Mouse (Mus musculus) frontal cortex, postnatal 25 days (tissue): Measurements from ENCODE around the gene Cobl.

Experiments used
- DNase-seq, 2 experiments: peaks; one replicate each; pipeline ENCODE4 v3.0.0; 2022; ENCODE audit warnings: low spot score in 2 of 2

Gene Cobl

DNA sequence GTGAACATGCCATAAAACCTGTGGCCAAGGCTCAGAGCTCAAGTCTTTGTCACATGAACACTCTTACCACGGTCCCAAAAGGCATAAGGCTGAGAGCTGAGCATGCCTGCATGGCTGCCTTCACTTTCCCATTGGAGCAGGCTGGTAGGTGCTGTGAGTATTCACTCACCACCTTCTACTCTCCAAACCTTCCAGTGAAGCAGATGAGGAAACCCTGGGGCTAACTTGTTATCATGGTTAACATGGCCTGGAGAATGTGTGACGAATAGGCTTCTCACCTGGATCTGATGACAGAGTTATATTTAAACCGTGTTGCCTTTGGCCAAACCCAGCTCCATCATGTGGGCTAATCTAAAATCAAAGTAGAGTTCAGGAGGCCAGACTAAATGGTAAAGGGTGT, 237.4 kb downstream of the Cobl start:
- DNase-seq = no peak

DNA sequence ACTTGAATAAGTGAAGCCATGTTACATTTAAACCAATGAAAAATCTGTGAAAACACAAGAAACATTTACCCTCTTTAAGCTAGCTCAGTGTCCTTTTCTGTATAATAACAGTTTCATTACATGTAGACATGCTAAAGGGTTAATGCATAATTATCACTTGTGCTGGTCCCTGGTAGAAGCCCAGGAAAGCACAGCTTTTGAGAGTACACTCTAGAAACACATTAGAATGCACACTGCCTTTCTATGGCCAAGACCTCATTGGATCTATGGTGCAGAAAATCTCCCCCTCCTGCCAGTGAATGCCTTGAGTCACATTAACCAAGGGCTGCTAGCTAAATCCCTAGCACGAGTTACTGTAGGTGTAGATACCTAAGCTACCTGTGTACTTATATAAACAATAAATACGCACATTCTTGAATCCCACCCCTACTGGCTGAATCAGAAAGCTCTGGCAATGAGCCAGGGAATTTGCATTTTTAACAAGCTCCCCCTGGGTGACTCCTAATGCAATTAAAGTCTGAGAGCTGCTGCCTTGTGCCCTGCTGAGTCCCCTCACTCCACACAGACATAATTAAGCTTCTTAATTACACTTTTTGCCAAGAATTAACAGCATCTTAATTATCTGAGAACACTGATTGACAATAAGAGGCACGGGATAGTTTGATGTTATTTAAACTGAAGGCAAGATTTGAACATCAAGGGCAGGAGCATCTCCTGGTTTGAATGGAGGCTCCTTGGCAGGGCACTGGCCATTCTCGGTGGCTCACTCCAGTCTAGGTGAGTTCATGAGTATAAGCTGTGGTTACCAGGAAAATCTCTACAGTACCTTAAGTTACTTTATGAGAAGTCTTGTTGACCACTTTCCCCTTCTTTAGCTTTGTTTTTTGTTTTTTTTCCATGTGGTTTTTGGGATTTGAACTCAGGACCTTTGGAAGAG, 244.9 kb downstream of the Cobl start:
- no peak for DNase-seq

DNA sequence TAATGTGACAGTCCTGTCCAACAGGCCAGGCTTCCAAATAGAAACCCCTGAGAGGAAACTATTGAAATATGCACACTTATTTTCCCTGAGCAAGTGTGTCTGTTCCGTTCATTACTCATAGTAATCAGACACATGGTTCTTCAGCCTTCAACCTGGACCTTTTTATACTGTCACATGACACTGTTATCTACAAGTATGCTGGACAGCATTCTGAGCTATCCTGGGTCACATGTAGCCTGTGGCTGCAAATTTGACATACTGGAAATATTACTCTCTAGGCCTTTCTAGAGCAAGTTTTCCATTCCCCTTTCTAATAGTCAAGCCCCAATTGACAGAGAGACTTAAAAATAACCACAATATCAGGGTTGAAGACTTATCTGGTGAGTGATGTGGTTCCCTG, 247.9 kb downstream of the Cobl start:
- DNase-seq = no peak

GRCm38 (mm10) chr11:12215582-12215981, 249.2 kb downstream of the Cobl start:
- DNase-seq = no peak

- DNase-seq = no peak
Observed at GRCm38 (mm10) chr11:12208574-12208973, 256.2 kb downstream of the Cobl start.

DNA sequence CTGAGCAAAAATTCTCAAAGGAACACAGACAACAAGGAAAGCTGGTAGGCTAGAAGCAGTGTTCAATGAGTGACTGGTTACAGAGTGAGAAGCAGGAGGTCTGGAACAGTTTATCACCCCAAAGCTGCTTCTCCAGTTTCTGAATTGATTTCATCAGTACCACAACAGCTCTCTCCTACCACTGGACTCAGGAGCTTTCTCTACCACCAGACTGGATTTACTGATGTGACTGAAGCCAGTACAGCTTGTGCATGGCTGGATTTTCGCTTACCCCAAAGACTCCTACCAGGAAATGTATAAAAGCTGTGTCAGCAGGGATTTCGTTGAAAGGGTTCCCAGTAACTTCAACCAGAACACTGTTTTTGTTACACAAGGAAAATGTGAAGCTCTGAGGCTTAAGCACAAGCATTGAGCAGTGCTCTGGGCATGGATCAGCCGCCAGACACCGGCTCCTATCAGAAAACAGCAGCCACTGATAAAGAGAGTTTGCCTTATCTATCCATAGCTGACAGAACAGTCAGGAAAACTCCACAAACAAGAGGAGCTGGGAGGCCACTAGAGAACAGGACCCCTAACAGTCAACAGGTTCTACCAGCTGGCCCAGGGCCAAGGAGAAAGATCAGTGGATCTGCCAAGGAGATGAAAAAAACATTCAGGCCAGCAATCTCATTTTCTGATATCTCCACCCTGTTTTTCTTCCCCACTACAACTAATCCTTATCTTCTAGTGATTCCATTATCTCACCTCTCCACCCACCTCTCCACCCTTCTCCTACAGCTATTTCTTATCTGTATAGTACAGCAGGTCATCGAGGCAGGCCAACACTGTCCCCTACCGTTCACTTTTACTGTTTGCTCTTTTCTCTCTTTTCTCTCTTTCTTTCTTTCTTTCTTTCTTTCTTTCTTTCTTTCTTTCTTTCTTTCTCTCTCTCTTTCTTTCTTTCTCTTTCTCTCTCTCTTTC, 259.3 kb downstream of the Cobl start:
- DNase-seq = no peak

GRCm38 (mm10) chr11:12199441-12199840, 265.3 kb downstream of the Cobl start:
- no peak for DNase-seq

DNA sequence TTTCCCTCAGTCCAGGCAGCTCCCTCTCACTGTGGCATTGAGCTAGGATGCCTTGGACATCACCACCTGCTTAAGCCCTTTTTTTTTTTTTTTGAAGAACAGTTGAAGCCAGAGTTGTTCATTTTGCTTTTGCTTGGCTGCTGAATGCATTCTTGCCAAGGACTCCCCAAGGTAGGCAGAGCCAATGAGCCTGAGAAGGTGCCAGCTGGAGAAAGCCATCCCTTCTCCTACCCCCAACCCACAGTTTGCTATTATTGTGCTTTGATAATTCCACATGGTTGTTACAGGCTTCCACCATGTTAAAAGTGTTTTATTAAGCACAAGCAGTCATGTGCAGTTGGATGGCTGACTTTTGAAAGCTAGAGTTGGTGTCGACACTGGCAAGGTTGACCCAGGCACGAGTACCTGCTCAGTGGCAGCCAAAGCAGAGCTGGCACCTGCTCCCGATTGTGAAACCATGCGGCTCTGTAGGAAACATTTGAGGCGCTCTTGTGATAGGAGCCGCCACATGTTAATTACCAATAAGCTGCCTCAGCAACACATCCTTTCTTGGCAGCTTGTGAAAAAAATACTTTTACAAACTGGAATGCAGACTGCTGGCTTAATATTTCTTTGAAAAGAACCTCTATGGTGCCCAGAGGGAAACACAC, 265.9 kb downstream of the Cobl start:
- DNase-seq = no peak

GRCm38 (mm10) chr11:12198017-12198416, 266.7 kb downstream of the Cobl start:
- DNase-seq = no peak

DNA sequence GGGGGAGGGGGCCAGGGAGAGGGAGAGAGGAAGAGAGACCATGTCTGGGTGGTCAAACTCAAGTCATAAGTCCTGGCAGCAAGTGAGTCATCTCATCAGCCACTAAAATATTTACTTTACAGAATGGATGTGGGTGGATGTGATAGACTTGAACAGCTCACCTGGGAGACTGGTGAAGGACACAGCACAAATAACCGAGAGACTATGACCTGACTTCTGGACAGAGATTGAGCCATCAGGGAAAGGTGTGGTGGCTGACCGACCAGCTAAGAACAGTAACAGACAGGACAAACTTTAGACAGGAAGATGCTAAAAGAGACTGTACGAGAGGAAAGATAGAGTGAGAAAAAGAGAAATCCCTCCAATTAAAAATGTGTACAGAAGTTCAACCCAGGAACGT, 267.2 kb downstream of the Cobl start:
- no peak for DNase-seq

DNA sequence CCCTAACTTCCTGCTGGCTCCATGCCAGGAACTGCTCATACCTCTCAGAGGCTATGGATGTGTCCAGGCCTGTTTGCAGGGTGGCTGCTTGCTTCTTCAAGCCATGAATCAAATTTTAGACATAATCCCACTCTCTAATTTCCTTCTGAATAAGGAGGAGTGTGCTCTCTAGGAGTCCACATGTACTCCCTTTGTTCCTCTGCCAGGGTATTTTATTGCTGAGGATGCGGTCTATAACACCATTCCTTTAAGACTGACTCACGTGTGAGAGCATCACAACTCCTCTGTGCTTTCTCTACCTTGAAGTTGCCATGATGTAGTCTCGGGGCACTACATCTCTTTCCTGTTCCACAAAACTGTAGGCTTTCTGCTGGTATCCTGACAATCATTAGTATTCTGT, 269.4 kb downstream of the Cobl start:
- DNase-seq = no peak

DNA sequence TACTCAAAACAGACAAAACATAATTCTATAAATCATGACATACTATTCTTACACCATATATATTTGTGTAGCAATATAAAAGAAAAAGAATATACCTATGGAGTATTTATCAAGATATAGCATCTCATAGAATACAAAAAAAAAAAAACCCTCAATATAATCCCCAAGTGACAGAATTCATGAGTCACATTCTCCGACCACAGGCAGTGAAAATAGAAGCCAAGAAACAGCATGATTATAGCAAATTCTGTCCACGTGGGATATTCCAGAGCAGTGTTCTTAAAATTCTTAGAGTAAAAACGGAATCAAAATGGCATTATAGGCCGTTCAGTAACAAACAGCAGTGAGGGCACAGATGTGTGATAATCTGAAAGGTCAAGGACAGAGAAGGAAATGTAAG, 271.4 kb downstream of the Cobl start:
- no peak for DNase-seq

DNA sequence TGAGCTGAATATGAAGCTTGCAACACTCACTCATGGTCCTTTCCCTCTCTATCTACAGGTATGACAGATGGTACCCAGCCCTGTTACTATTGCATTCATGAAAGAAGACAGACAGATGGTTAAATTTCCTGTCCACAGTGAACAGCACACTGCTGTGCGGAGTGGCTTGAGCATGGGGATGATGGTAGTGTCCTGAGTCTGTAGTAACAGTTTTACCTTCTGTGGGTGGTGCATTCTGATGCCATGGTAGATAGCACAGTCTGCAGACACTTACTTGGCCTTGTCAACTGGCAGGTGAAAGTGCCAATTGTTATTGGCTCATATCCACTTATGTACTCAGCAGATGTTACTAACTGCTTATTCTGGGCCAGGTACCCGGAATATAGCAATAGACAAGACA, 273.4 kb downstream of the Cobl start:
- DNase-seq = no peak

- DNase-seq = no peak
Observed at GRCm38 (mm10) chr11:12190417-12190816, 274.3 kb downstream of the Cobl start.
